Mouse (Mus musculus): ENCODE measurements around the gene Nceh1. TPM values are rescaled to one million over a fixed set of nuclear protein-coding genes. Genes with fewer than 3 reads are reported as not detected.

The Nceh1 gene
- total RNA-seq, 2 experiments from 2014 or later: 65.9 to 80.9 TPM

DNA sequence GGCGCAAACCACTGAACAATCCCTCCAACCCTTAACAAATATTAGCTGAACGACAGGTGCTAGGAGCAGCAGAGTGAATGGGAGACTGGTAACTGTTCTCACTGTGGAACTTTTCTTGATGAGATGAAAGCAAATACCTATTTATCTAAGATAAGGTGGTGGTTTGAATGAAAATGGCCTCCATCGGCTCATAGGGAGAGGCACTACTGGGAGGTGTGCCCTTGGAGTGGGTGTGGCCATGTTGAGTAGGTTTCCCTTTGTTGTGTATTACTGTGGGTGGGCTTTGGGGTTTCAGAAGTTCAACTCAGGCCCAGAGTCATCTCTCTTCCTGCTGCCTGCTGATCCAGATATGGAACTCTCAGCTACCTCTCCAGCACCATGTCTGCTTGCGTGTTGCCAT is 8.1 kb downstream of the Nceh1 start:
- DNase-seq: no peak

DNA sequence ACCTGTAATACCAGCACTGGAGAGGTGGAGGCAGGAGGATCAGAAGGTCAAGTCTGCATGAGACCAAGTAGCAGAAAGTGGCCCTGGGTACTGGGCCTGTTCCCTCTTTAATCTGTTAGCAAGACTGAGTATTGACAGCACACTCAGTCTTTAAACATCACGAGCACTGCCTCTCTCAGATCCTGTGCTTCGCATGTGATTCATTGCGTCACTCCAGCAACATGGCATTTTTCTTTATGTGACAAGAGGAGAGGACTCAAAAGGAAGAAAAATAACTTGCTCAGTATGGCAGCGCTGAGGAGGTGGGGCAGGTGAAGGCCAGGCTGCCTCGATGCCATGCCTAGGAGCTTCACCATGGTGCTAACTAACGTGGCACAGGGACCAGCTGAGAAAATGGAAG is 9.1 kb downstream of the Nceh1 start:
- no peak for DNase-seq

DNA sequence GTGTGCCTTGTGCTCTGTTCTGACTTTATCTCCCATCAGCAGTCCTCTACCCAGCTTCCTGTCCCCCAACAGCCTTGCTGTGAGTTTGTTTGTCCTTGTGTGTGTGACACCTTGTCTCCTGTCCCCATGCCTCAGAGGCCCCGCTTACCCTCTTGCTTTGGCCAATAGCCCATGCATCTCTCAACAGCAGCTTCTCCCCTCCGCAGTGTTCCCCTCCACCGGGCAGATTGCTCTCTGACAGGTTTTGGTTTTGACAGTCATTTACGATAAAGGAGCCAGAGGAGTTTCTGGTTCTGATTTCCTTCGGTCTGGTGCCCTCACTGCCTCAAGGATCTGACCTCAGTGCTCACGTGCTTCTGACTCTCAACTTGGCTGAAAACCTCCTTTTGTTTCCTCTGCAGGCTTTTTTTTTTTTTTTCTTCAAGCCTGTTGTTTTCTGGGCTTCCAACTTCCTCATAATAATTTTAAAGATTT is 11.1 kb downstream of the Nceh1 start:
- DNase-seq: peak; percentile 47

- peak; percentile 51 for DNase-seq
Measured at GRCm38 (mm10) chr3:27195153-27195552, 12.4 kb downstream of the Nceh1 start.

GRCm38 (mm10) chr3:27195573-27196227 is 12.9 kb downstream of the Nceh1 start:
- DNase-seq: no peak

- no peak for DNase-seq
Measured at GRCm38 (mm10) chr3:27196529-27196928, 13.8 kb downstream of the Nceh1 start.

DNA sequence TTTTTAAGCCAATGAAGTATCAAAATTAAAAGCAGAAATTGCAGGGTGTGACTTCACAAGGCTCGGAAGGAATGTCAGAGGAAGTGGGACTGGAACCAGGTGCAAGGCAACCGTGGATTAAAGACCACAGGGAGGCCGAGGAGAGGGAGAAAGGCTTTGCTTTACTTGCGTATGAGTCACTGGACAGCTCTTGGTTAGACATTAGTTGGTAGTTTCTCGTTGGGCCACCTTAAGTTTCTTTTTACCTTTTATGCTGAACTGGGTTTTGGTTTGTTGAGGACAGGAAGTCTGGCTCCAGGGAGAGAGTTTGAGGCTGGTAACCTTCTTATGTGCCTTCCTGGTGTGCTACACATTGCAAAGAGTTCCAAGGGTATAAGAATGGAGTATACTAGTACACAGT is 15.1 kb downstream of the Nceh1 start:
- no peak for DNase-seq

DNA sequence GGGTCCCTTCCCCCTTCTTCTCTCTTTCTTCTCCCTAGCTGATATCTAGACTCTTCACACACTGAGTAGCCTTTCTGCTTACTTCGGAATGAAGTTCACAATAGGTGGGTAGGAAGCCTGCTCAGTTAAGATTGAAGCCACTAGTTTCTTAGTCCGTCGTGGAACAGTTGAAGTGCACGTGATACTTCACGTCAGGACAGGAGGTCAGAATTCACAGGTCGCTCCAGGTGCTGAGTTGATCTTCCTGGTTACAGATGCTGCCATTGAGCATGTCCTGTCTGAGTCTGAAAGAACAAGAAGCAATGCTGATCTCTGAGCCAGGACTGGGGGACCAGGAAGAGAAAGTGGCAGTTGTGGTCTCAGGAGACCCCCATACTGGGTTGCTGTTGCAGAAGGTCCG is 16.4 kb downstream of the Nceh1 start:
- DNase-seq: no peak

DNA sequence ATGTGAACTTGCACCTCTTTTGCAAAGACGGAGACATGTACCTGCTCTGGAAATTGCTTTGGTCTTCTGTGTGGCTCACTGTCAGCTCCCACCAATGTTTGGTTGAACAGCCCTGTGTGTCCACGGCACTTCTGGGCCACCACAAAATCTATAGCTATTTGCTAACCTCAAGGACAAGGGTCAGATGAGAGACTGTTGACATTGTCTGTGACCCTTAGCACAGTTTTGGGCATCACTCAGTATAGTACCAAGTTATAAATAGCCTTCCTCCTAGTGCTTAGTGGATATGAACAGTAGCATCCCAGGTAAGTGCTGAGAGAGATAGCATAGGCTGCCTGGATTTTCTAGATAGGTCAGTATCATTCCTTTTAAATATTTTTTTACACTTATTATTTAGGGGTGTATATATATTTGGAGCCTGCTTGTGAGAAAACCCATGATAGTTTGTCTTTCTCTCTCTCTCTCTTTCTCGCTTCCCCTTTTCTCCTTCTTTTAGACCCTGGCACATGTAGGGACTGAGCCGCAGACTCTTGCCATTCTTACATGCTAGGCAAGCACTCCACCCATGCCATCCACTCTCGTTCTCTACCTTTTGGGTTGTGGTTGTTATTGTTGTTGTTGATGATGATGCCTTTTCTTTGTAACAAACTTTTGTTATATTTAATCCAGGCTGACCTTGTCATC is 19.1 kb downstream of the Nceh1 start:
- DNase-seq: no peak

DNA sequence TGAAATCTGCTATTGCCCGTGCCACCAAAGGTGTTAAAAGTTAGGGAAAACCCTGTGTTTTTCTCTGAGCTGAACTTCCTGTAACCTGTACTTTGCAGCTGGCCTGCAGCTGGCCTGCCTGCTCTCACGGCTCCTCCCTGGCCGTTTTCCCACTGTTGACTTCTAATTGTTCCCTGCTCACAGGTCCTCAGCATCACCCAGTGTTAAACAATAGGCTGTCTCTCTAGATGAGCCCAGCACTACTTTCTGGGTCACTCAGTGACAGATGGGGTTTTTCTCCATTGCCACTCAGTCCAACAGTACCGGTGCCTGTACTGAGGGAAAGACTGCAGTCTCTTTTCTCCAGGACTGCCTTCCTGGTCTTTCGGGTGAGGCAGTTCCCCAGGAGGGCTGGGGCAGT is 22.3 kb downstream of the Nceh1 start:
- DNase-seq: no peak

DNA sequence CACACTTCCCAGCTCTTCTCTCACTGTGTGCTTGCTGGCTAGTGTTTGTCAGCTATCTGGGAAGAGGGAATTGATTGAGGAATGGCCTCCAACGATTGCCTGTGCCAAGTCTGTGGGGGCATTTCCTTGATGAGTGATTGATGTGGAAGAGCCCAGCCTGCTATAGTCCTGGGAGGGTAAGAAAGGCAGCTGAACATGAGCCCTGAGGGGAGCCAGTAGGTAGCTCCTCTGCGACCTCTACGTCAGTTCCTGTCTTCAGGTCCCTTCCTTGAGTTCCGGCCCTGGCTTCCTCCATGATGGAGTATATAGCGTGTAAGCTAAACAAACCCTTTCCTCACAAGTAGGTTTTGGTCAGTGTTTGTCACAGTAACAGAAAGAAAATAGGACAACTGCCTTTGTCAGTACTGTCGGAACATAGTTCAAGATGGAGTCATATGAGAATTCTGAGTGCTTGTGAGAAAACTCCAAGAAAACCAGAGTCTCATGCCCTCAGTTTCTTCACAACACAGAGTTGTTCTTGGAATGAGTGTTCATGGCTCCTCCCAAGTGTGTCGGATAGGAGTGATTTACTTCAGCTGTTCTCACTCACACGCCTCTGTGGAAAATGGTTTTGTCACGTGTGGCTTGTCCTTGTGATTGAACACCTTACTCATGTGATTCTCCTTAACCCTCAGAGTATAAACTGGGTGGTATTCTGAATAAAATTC is 22.9 kb downstream of the Nceh1 start:
- DNase-seq: no peak

DNA sequence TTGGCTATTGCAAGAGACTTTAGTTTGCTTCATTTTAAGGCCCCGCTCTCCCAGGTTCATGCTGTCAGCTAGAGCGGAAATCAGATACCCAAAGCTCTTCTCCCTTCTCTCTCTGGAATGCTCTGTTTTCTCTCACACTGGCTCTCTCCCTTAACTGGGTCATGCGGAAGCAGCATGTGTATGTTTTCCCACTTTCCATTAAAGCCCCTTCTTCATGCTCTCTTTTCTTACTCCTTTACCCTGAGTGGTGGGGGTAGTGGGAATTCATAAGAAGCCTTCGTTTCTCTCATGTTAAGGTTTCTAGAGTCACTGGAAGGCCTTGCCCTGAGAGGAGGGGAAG is 23.4 kb downstream of the Nceh1 start:
- DNase-seq: no peak

DNA sequence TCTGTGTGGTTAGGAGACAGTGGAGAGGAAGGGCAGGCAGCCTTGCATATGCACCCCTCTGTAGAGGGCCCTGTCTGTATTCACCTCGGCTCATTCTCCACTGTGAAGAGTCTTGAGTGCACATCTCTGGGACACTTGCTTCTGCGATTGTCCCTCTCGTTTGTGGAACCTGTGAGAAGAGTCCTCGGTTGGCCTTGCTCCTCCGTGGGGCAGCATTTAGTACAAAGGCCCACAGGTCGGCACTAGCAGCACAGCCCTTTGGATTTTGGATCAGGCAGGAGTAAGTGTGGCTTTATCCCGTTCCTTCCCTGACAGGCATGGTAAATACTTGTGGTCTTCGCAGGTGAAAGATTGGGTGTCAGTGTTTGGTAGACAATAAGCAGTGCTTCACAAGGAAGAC is 23.8 kb downstream of the Nceh1 start:
- DNase-seq: no peak

GRCm38 (mm10) chr3:27209707-27210106 is 26.9 kb downstream of the Nceh1 start:
- DNase-seq: peak; percentile 38

DNA sequence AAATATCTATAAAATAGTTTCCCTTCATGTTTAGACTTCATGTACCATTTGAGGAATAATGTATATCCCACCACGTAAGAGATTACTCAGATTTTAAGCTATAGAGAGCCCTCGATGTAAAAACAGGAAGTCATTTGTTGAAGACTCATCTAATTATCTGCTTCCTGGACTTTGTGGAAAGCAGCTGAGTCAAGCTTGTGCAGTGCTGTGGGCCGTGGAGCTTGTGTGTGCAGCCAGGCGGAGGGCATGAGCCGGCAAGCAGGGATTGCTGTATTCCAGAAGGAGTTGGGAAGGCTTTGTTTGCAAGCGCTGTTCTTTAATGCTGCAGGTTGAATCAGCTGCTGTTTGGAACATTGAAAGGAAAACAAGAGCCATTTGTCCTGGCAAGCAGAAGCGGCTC is 27.5 kb downstream of the Nceh1 start:
- no peak for DNase-seq

- no peak for DNase-seq
Measured at GRCm38 (mm10) chr3:27214016-27214816, 31.5 kb downstream of the Nceh1 start.

DNA sequence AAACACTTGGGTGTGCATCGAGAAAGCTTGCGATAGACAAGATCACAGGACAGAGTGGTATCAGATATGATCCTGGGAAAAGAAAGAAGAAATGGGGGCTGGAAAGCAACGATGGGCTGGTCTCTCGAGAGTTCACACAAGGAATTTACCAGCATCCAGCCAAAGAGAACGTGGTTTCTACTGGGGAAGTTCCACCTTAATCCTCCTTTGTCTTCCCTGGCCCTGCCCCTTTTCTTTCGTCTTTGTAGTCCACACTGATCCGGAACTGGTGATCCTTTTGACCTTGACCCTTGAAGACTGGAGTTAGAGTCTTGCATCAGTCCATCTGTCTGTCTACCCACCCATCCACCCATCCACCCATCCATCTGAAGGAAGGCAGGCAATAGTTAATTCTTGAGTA is 34.6 kb downstream of the Nceh1 start:
- DNase-seq: no peak

- no peak for DNase-seq
Measured at GRCm38 (mm10) chr3:27218604-27219003, 35.8 kb downstream of the Nceh1 start.

- DNase-seq: no peak
Measured at GRCm38 (mm10) chr3:27222052-27222451, 39.3 kb downstream of the Nceh1 start.

DNA sequence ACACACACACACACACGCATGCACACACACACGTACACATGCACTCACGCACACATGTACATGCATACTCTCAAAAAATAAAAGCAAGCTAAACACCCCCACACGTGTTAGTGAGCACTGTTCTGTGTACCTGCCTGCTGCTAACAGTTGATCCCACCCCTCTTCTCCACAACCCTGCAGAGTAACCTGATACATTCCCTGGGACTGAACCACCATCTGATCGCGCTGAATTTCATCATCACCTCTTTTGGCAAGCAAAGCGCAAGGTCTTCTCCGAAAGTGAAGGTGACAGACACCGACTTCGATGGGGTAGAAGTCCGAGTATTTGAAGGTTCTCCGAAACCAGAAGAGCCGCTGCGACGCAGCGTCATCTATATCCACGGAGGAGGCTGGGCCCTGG is 39.7 kb downstream of the Nceh1 start:
- DNase-seq: no peak

DNA sequence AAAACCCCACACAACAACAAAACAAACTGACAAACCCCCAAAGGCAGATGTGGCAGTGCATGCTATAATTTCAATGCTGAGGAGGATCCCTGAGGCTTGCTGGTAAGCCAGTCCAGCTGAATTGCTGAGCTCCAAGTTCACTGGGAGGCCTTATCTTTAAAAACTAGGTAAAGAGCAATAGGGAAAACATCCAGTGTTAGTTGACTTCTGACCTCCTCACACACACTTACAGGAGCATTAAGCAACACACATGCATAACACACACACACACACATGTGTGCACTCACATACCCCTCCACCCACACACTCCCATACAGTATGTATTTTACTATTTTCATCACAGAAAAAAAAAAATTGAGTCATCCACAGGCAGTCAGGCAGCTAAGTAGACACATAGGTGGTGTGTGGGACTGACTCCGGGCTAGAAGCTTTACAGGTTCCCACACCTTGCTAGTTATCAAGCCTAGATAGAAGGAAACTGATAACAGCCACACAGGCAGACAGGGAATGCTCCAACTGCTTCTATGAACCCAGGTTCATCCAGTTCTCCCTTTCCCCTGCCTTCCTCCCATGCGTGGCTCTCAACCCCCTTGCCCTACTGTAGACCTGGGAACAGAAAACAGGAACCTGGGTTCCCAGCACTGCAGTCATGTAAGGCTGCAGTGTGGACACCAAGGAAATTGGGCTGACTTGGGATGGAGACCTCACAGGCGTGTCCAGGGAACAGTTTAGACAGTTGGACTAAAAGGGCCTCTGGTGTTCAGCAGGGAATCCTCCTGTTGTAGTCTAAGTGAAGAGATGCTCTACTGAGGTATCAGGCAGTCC is 45.1 kb downstream of the Nceh1 start:
- no peak for DNase-seq
